Mouse (Mus musculus) stomach, embryonic 14.5 days (tissue): ENCODE measurements around the gene Chst11. TPM values are rescaled to one million over a fixed set of nuclear protein-coding genes. Genes with fewer than 3 reads are reported as not detected.

ENCODE experiments used
- ATAC-seq: fragments of 200-750 bp; cut with Nextera tagmentation; 2 replicates; pipeline ENCODE4 v1.8.0; 2017; ENCODE audit warnings: low read depth, moderate TSS enrichment; ENCODE audit not compliant: insufficient number of reproducible peaks, insufficient read depth, low FRiP score
- H3K27ac ChIP-seq: fragments of 300-500 bp; sonication (generic); 2 replicates; pipeline ENCODE4 v1.5.1; 2014; ENCODE audit warnings: mild to moderate bottlenecking, low read length, moderate library complexity, mixed read lengths
- H3K27me3 ChIP-seq: fragments of 300-500 bp; sonication (generic); 2 replicates; pipeline ENCODE4 v1.6.1; 2014; ENCODE audit warnings: low read length, control low read depth, mixed read lengths; ENCODE audit not compliant: control insufficient read depth, insufficient read depth
- H3K36me3 ChIP-seq: fragments of 300-500 bp; sonication (generic); 2 replicates; pipeline ENCODE4 v1.6.1; 2014; ENCODE audit warnings: mild to moderate bottlenecking, control low read depth, low read length, moderate library complexity, mixed read lengths; ENCODE audit not compliant: control insufficient read depth, insufficient read depth
- H3K4me1 ChIP-seq: fragments of 300-500 bp; sonication (generic); 2 replicates; pipeline ENCODE4 v1.6.1; 2014; ENCODE audit warnings: low read length, control low read depth, mixed read lengths; ENCODE audit not compliant: control insufficient read depth, insufficient read depth
- H3K4me2 ChIP-seq: fragments of 300-500 bp; sonication (generic); replicated peaks from 2 replicates; pipeline ENCODE4 v1.6.1; 2014; ENCODE audit warnings: low read depth, low read length, control low read depth
- H3K4me3 ChIP-seq: fragments of 300-500 bp; sonication (generic); 2 replicates; pipeline ENCODE4 v1.5.1; 2014; ENCODE audit warnings: low read depth, low read length, control low read depth
- H3K9ac ChIP-seq: fragments of 300-500 bp; sonication (generic); replicated peaks from 2 replicates; pipeline ENCODE4 v1.6.1; 2014; ENCODE audit warnings: low read depth, mild to moderate bottlenecking, control low read depth, low read length, moderate library complexity, mixed read lengths
- H3K9me3 ChIP-seq: fragments of 300-500 bp; sonication (generic); 2 replicates; pipeline ENCODE4 v1.6.1; 2016; ENCODE audit warnings: low read depth, low read length, control low read depth; ENCODE audit not compliant: control insufficient read depth
- WGBS: fragments of 180-500 bp; shearing (Covaris S2); extraction: QIAGEN DNeasy Blood & Tissue Kit; methylation state at CpG from one replicate; pipeline ENCODE4 v1.1.7; 2014; 5-methylcytosine and 5-hydroxymethylcytosine counted together
- polyA plus RNA-seq: library from polyadenylated mRNA; unstranded; fragments of >200 nt; fragmentation: Nextera tagmentation; extraction: Ambion mirVana; gene quantifications from 2 replicates; pipeline ENCODE4 v1.2.1, GENCODE M21; 2014

Chst11 gene
- polyA plus RNA-seq, 1 experiment from 2014 or later, result 2.0 TPM

DNA sequence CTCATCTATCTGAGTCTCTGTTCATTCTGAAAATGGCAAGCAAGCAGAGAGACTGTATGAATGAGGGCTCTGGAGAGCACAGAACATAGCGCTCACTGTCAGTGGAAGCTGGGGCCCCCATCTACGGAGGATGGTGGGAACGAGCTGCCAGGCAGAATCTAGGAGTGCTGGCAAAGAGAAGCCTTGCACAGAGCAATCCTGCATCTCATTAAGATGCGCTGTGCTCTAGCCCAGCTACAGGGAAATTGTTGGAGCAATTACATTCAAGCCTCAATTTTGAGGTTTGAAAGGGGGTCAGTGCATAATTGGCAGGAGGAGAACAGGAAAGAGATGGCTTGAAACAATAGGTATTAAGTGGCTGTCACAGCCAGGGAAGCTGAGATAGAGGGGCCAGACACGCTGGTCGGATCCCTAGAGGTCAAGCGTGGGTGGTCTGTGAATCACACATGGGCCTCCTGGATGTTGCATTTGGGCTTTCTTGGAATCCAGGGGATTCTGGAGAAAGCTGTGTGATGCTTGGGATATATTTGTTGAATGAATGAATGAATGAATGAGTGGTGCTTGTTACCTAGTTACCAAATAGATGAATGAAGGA is 121.0 kb downstream of the Chst11 start:
- no peaks in the 10 kb centered on the region for H3K9me3 ChIP-seq
- H3K27me3 ChIP-seq, result no peaks in the 10 kb centered on the region
- H3K4me1 ChIP-seq, result peaks cover 23% of the 10 kb centered on the region; the same call in 1 of the 2 replicates
- no peak overlapping the region for H3K9ac ChIP-seq
- H3K36me3 ChIP-seq, result no peaks in the 10 kb centered on the region
- no peak for ATAC-seq
- peak overlapping the region; percentile 74; the same call in 1 of the 2 replicates for H3K27ac ChIP-seq
- 64% methylated on average over 7 of the region's 7 CpGs for whole genome bisulfite sequencing
- H3K4me2 ChIP-seq, result no peak overlapping the region
- no peak overlapping the region for H3K4me3 ChIP-seq

DNA sequence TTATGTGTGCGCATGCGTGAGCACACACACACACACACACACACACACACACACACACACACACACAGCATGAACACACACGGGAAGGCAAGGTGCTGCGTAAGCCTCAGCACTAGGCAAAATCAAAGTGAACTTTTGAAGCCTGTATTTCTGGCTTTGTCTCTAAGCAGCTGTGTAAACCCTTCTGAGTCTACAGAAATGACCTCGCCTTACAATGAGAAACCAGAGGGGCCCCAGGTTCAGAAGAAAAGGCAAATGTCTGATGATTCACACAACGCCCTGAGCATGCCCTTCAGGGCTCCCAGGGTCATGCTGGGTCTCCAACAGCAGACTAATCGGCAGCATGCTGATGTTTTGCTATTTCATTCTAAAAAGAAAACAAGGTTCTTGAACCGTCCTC is 122.1 kb downstream of the Chst11 start:
- ATAC-seq, result peak; percentile 78
- H3K4me1 ChIP-seq, result peaks cover 18% of the 10 kb centered on the region; the same call in 1 of the 2 replicates

DNA sequence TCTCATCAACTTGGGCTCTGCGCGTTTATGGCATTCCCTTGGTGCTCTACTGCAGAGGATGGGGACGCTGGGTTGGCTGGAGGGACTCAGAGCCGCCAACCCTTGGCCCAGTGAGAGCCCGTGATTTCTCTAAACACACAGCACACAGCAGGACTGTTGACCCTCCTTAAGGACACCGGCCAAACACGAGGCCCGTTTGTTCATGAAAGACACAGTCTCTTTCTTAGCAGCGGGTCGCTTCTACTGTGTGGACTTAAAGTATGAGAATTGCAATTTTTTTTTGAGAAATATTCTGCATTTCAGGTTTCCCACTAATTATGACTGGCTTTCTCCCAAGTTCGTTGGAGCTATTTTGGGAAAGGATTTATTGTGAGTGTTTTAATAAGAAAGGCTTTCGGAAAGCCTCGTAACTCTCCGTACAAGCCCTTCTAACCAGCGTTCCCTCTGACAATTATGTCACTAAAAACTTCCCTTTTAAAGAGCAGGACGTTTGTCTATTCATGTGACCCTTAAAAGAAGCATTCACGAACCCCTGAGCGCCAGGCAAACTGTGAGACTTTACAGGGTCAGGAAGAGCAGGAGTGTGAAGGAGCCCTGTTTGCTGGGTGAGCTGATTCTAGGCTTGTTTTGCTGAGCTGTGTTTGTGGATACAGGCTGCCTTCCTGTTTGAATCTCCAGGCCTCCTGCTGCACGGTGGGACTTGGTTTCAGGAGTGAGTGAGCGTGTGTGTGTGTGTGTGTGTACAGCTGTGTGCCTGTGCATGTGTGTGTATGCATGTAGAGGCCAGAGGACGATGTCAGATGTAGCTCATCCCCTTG is 122.8 kb downstream of the Chst11 start:
- H3K27me3 ChIP-seq, result no peaks in the 10 kb centered on the region
- no peaks in the 10 kb centered on the region for H3K9me3 ChIP-seq
- H3K27ac ChIP-seq, result peak overlapping the region; percentile 61
- 54% methylated on average over 21 of the region's 21 CpGs for WGBS
- H3K36me3 ChIP-seq, result no peaks in the 10 kb centered on the region
- no peak overlapping the region for H3K4me2 ChIP-seq
- no peak overlapping the region for H3K9ac ChIP-seq
- no peak overlapping the region for H3K4me3 ChIP-seq
- peaks cover 23% of the 10 kb centered on the region for H3K4me1 ChIP-seq
- ATAC-seq, result no peak

More for the DNA sequence above, 122.1 kb downstream of the Chst11 start:
- Histone ChIP-seq H3K9ac (no peak overlapping the region), H3K36me3 (no peaks in the 10 kb centered on the region), H3K27ac (peak overlapping the region; percentile 74; the same call in 1 of the 2 replicates), H3K4me2 (no peak overlapping the region), H3K9me3 (no peaks in the 10 kb centered on the region), H3K4me3 (no peak overlapping the region), H3K27me3 (no peaks in the 10 kb centered on the region)
- WGBS, result 52% methylated on average over 8 of the region's 8 CpGs

DNA sequence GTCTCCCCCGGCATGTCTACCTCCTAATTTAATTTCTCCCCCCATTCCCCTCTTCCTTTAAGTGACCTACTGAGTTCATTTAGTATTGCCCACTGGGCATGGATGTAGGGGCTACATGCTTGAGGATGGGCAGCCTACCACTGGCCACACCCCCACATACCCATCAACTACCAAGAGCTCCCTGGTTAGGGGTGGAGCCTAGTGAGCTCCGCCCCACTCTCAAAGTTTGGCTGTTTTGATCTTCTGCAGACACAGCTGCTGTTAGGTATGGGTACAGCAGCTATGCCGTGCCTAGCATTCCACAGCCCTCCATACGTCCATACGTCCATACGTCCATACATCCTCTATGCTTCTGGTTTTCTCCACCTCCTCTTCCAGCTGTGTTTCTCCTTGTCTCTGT is 123.6 kb downstream of the Chst11 start:
- no peaks in the 10 kb centered on the region for H3K36me3 ChIP-seq
- ATAC-seq, result no peak
- WGBS, result 81% methylated on average over 6 of the region's 6 CpGs
- no peaks in the 10 kb centered on the region for H3K27me3 ChIP-seq
- H3K9ac ChIP-seq, result no peak overlapping the region
- H3K27ac ChIP-seq, result no peak overlapping the region
- peaks cover 23% of the 10 kb centered on the region for H3K4me1 ChIP-seq
- no peak overlapping the region for H3K4me2 ChIP-seq
- no peak overlapping the region for H3K4me3 ChIP-seq
- no peaks in the 10 kb centered on the region for H3K9me3 ChIP-seq

DNA sequence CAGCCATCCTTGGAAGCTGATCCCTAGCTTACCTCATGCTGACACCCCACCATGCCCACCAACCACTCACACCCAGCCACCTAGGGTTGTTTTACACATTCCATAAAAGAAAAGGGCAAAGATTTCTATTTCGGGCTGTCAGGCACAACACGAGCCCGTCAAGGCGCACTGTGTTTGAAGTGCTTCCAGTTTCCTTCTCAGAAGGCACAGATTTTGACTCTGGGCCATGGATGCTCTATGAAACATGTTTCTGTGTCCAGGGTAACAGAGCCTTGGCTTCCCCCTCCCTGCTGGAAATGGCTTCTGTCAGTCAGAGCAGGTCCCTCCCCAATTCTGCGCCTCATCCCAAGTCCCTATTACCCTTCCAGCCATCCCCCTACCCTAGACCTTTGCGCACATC is 125.7 kb downstream of the Chst11 start:
- H3K9ac ChIP-seq, result no peak overlapping the region
- peaks cover 32% of the 10 kb centered on the region for H3K4me1 ChIP-seq
- H3K27me3 ChIP-seq, result no peaks in the 10 kb centered on the region
- no peak overlapping the region for H3K4me3 ChIP-seq
- ATAC-seq, result no peak
- no peaks in the 10 kb centered on the region for H3K36me3 ChIP-seq
- H3K9me3 ChIP-seq, result no peaks in the 10 kb centered on the region
- WGBS, result 92% methylated on average over 6 of the region's 6 CpGs
- H3K27ac ChIP-seq, result no peak overlapping the region
- no peak overlapping the region for H3K4me2 ChIP-seq

DNA sequence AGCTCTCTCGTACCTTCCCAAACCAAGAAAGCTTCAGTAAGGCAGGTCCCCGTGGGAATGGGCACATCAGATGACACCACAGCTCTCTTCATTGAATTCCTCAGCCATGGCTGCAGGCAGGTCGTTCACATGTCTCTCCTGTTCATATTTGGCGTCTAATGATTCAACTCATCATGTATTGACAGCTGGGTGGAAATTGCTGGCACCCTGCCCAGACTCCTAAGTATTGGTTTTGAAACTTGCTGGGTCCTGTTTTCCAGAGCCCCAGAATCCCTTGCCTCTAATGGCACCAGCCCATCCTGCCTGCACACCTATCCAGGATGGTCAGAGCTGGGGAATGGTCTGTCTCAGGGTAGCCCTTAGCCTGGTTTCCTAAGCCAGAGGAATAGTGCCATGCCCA is 127.0 kb downstream of the Chst11 start:
- 71% methylated on average over 4 of the region's 4 CpGs for WGBS
- Histone ChIP-seq H3K9me3 (no peaks in the 10 kb centered on the region), H3K36me3 (no peaks in the 10 kb centered on the region), H3K27me3 (no peaks in the 10 kb centered on the region), H3K9ac (no peak overlapping the region), H3K4me1 (peaks cover 30% of the 10 kb centered on the region), H3K4me3 (no peak overlapping the region), H3K4me2 (no peak overlapping the region), H3K27ac (no peak overlapping the region)
- no peak for ATAC-seq

DNA sequence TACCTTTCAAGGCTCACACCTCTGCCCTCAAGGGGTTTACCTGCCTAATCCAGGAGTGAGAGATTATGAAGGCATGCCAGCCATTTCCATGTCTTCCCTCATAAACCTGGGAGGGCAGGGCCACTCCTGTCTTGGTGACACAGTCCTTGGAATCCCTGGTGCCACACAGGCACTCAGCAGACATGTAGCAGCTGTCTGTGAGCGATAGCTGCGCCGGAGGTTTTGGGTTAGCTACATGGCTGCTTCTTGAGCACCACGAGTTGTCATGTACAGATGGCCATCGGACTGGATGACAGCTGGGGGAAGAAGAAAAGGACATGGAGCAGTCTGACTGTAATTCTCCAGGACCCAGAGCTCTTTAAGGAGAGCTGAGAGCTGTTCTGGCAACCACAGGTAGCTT is 129.3 kb downstream of the Chst11 start:
- 77% methylated on average over 5 of the region's 5 CpGs for WGBS
- no peak overlapping the region for H3K27ac ChIP-seq
- no peak overlapping the region for H3K4me3 ChIP-seq
- ATAC-seq, result no peak
- H3K9ac ChIP-seq, result no peak overlapping the region
- H3K4me2 ChIP-seq, result no peak overlapping the region
- peaks cover 26% of the 10 kb centered on the region for H3K4me1 ChIP-seq
- H3K27me3 ChIP-seq, result no peaks in the 10 kb centered on the region
- no peaks in the 10 kb centered on the region for H3K9me3 ChIP-seq
- no peaks in the 10 kb centered on the region for H3K36me3 ChIP-seq

DNA sequence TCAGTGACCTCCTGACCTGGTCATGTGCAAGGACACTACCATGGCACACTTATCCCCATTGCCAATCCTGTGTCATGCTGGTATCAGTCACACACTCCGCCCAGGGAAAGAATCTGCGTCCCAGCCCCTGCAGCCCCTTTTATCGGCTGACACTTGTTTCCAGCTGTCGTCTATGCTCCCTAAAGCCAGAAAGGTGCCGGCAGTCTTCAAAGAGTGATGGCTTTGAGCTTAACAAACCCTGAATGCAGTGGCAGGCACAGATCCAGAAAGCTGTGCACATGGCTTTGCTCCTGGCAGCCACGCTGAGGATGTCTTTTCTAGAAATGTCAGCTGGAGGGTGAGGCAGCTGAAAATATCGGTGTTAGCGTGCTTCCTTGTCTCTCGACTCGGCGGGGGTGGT is 131.6 kb downstream of the Chst11 start:
- no peaks in the 10 kb centered on the region for H3K36me3 ChIP-seq
- no peak for ATAC-seq
- no peak overlapping the region for H3K4me3 ChIP-seq
- no peak overlapping the region for H3K4me2 ChIP-seq
- 17% methylated on average over 11 of the region's 11 CpGs for WGBS
- H3K27me3 ChIP-seq, result no peaks in the 10 kb centered on the region
- H3K9me3 ChIP-seq, result no peaks in the 10 kb centered on the region
- H3K4me1 ChIP-seq, result peaks cover 26% of the 10 kb centered on the region
- H3K27ac ChIP-seq, result no peak overlapping the region
- no peak overlapping the region for H3K9ac ChIP-seq
